In genomic region chr7:30444971-30445751, GRCm38 (mm10) we compare ENCODE assay signal across 8 mouse cellular contexts. TPM values are rescaled to one million over a fixed set of nuclear protein-coding genes. Genes with fewer than 3 reads are reported as not detected.
A peak's percentile ranks its signal among the peaks of the same experiment; 100 is the strongest.
DNase-seq lines count a peak whose midpoint lies in the region; ATAC-seq lines count a peak whose summit lies in the region.

Aplp1 (minus strand) TSS chr7:30445535.

- peak; percentile 96 for DNase-seq in heart, adult 11 months
- DNase-seq in heart, postnatal 25 days (ENCODE audit: low spot score) = no peak
- peak; percentile 57 for DNase-seq in cerebellum, adult 9-10 months
- DNase-seq in frontal cortex, postnatal 36 days (ENCODE audit: low spot score in 2 of 2) = peak; percentile 78 to 83
- peak; percentile 81 to 92 for DNase-seq in left cerebral cortex, postnatal 36 days (ENCODE audit: low spot score in 2 of 2)

- intact Hi-C loops in heart, postnatal 25 days (cut with DNase I) = loop anchor here (5.0 kb wide), 1 partner anchor 47 kb away; the partner anchor contains the start of gene Prodh2
- intact Hi-C loops in left cerebral cortex, postnatal 36 days (cut with DNase I) = loop anchor here (5.0 to 10.0 kb wide), 2 partner anchors 47 to 90 kb away; partner anchors contain the start of genes Arhgap33 and Prodh2

- peak within 1 kb of the TSS; percentile 66 for H3K4me3 ChIP-seq in intestine, embryonic 16.5 days (ENCODE audit: low read length)
- peak within 1 kb of the TSS; percentile 57 for H3K4me3 ChIP-seq in stomach, embryonic 14.5 days (ENCODE audit: low read depth, low read length)

- H3K9me3 ChIP-seq in intestine, embryonic 16.5 days (ENCODE audit: control insufficient read depth, low read length) = no peaks in the 10 kb centered on the region
- H3K9me3 ChIP-seq in stomach, embryonic 14.5 days (ENCODE audit: control insufficient read depth, low read depth, low read length) = peaks cover 2% of the 10 kb centered on the region; the same call in 1 of the 2 replicates

- peaks cover 15% of the 10 kb centered on the region for H3K4me1 ChIP-seq in intestine, embryonic 16.5 days (ENCODE audit: control insufficient read depth, insufficient read depth, low read length)
- H3K4me1 ChIP-seq in stomach, embryonic 14.5 days (ENCODE audit: control insufficient read depth, insufficient read depth, low read length) = peaks cover 7% of the 10 kb centered on the region; the same call in 1 of the 2 replicates

- peak within 1 kb of the TSS; percentile 72 for H3K9ac ChIP-seq in intestine, embryonic 16.5 days (ENCODE audit: low read depth, low read length)
- peak within 1 kb of the TSS; percentile 38 for H3K9ac ChIP-seq in stomach, embryonic 14.5 days (replicated peaks; ENCODE audit: low read depth, low read length)

- peak within 1 kb of the TSS; percentile 93 for H3K4me2 ChIP-seq in intestine, embryonic 16.5 days (ENCODE audit: low read depth, low read length)
- peak within 1 kb of the TSS; percentile 87 for H3K4me2 ChIP-seq in stomach, embryonic 14.5 days (replicated peaks; ENCODE audit: low read depth, low read length)

- H3K27me3 ChIP-seq in intestine, embryonic 16.5 days (replicated peaks; ENCODE audit: control insufficient read depth, insufficient read depth, low read length) = peaks cover 5% of the 10 kb centered on the region; the same call in 1 of the 2 replicates
- H3K27me3 ChIP-seq in stomach, embryonic 14.5 days (ENCODE audit: control insufficient read depth, insufficient read depth, low read length) = no peaks in the 10 kb centered on the region

- peak; percentile 81 for ATAC-seq in intestine, embryonic 16.5 days
- peak; percentile 56 for ATAC-seq in megakaryocyte progenitor cell, adult 5-6 weeks (replicated peaks; ENCODE audit: poor library complexity)
- ATAC-seq in stomach, embryonic 14.5 days (ENCODE audit: insufficient number of reproducible peaks, insufficient read depth, low FRiP score, low read depth) = peak; percentile 73

- H3K27ac ChIP-seq in intestine, embryonic 16.5 days (ENCODE audit: low read length) = 0 out of 2 replicates have a peak within 1 kb of the TSS, but pooled peaks have one; percentile 19
- H3K27ac ChIP-seq in stomach, embryonic 14.5 days (ENCODE audit: low read length) = peak within 1 kb of the TSS; percentile 39; the same call in 1 of the 2 replicates

- WGBS in intestine, embryonic 16.5 days = under 1% methylated on average over 56 of the region's 72 CpGs
- 1% methylated on average over 40 of the region's 72 CpGs for WGBS in stomach, embryonic 14.5 days

- H3K36me3 ChIP-seq in intestine, embryonic 16.5 days (ENCODE audit: control insufficient read depth, insufficient read depth, low read length) = no peaks in the 10 kb centered on the region
- no peaks in the 10 kb centered on the region for H3K36me3 ChIP-seq in stomach, embryonic 14.5 days (ENCODE audit: control insufficient read depth, insufficient read depth, low read length)

RNA-seq across cellular contexts. Expression of gene Aplp1, which starts in this region (rescaled TPM):
- 1 to 10 TPM; 3.5 TPM for total RNA-seq in heart, postnatal 25 days (2021)
- polyA plus RNA-seq in intestine, embryonic 16.5 days (2015; fragmentation: Nextera tagmentation; extraction: Ambion mirVana) = 32.4 and 33.3 TPM in 2 replicates
- 1,000 to 10,000 TPM; 1,238 to 1,418 TPM for total RNA-seq in left cerebral cortex, postnatal 36 days (2021)
- total RNA-seq in megakaryocyte progenitor cell, adult 5-6 weeks (2015) = not detected in 2 replicates
- total RNA-seq in megakaryocyte progenitor cell, adult 5-6 weeks (2017) = not detected in 2 replicates
- polyA plus RNA-seq in stomach, embryonic 14.5 days (2014; fragmentation: Nextera tagmentation; extraction: Ambion mirVana) = 37.4 and 39.0 TPM in 2 replicates

Comparison
In these comparisons a context has a peak if more than half of its experiments do, and no peak if none do; other contexts are left out.
1. RNA of gene Aplp1 (total RNA-seq): 1,238 to 1,418 TPM in left cerebral cortex, postnatal 36 days; 3.5 TPM in heart, postnatal 25 days and not detected in megakaryocyte progenitor cell, adult 5-6 weeks; every median in the first group is over 100 times any median in the second.
2. Peak in ATAC-seq in megakaryocyte progenitor cell, adult 5-6 weeks; RNA of the gene not detected or under 1 TPM.
3. Peak in every context shown above with its lines, with median percentiles within 50 percentile points of each other: ATAC-seq.